Mouse (Mus musculus) heart, embryonic 14.5 days (tissue): ENCODE data around the gene Sptbn4. TPM values are rescaled to one million over a fixed set of nuclear protein-coding genes. Genes with fewer than 3 reads are reported as not detected.
A peak's percentile ranks its signal among the peaks of the same experiment; 100 is the strongest.

Experiments used
- ATAC-seq: fragments of 200-750 bp; cut with Nextera tagmentation; 2 replicates; pipeline ENCODE4 v1.8.0; 2017; ENCODE audit warnings: low read depth, moderate TSS enrichment; ENCODE audit not compliant: insufficient number of reproducible peaks, insufficient read depth, low FRiP score
- H3K27ac ChIP-seq, 2 experiments: fragments of 200-500 bp in 1 of 2; fragments of 300-500 bp in 1 of 2; sonication (generic) in 1 of 2; replicated peaks in 1 of 2; 2 replicates each; pipeline ENCODE4 v1.5.1; 2012 to 2014; ENCODE audit warnings: low read depth in 2 of 2, low read length in 2 of 2, control low read depth in 1 of 2, mild to moderate bottlenecking in 1 of 2, mixed read lengths in 1 of 2; ENCODE audit not compliant: control insufficient read depth in 1 of 2, insufficient read depth in 1 of 2
- H3K27me3 ChIP-seq: fragments of 300-500 bp; sonication (generic); 2 replicates; pipeline ENCODE4 v1.6.1; 2014; ENCODE audit warnings: mild to moderate bottlenecking, low read length, control low read depth; ENCODE audit not compliant: control insufficient read depth, insufficient read depth
- H3K36me3 ChIP-seq: fragments of 300-500 bp; sonication (generic); 2 replicates; pipeline ENCODE4 v1.6.1; 2014; ENCODE audit warnings: mild to moderate bottlenecking, control low read depth, low read length, mixed read lengths; ENCODE audit not compliant: control insufficient read depth, insufficient read depth
- H3K4me1 ChIP-seq, 2 experiments: fragments of 200-500 bp in 1 of 2; fragments of 300-500 bp in 1 of 2; sonication (generic) in 1 of 2; 2 replicates each; pipeline ENCODE4 v1.6.1; 2012 to 2014; ENCODE audit warnings: low read length in 2 of 2, control low read depth in 1 of 2, mixed read lengths in 1 of 2; ENCODE audit not compliant: control insufficient read depth in 2 of 2, insufficient read depth in 2 of 2
- H3K4me2 ChIP-seq: fragments of 300-500 bp; sonication (generic); 2 replicates; pipeline ENCODE4 v1.6.1; 2014; ENCODE audit warnings: mild to moderate bottlenecking, low read length
- H3K4me3 ChIP-seq, 2 experiments: fragments of 200-500 bp in 1 of 2; fragments of 300-500 bp in 1 of 2; sonication (generic) in 1 of 2; 2 replicates each; pipeline ENCODE4 v1.5.1; 2012 to 2014; ENCODE audit warnings: low read length in 2 of 2, mild to moderate bottlenecking in 2 of 2, control low read depth in 1 of 2, low read depth in 1 of 2, moderate library complexity in 1 of 2; ENCODE audit not compliant: control insufficient read depth in 1 of 2, insufficient read depth in 1 of 2
- H3K9ac ChIP-seq: fragments of 300-500 bp; sonication (generic); 2 replicates; pipeline ENCODE4 v1.6.1; 2014; ENCODE audit warnings: mild to moderate bottlenecking, low read length
- H3K9me3 ChIP-seq: fragments of 300-500 bp; sonication (generic); 2 replicates; pipeline ENCODE4 v1.6.1; 2016; ENCODE audit warnings: low read length, control low read depth; ENCODE audit not compliant: control insufficient read depth
- WGBS: fragments of 180-500 bp; shearing (Covaris S2); extraction: QIAGEN DNeasy Blood & Tissue Kit; methylation state at CpG from one replicate; pipeline ENCODE4 v1.1.7; 2014; 5-methylcytosine and 5-hydroxymethylcytosine counted together
- polyA plus RNA-seq: library from polyadenylated mRNA; unstranded; fragments of >200 nt; fragmentation: Nextera tagmentation; extraction: Ambion mirVana; gene quantifications from 2 replicates; pipeline ENCODE4 v1.2.1, GENCODE M21; 2014

Gene Sptbn4
- polyA plus RNA-seq, 1 experiment from 2014 or later: 0.15 TPM

- Histone ChIP-seq H3K27ac (no peak overlapping the region), H3K4me1 (peaks cover 0 to 3% of the 10 kb centered on the region in 2 experiments; a peak in 1 of 4 replicates), H3K4me3 (no peak overlapping the region), H3K4me2 (no peak overlapping the region), H3K9me3 (peaks cover 6% of the 10 kb centered on the region; the same call in 1 of the 2 replicates), H3K36me3 (no peaks in the 10 kb centered on the region), H3K27me3 (no peaks in the 10 kb centered on the region; the same call in 1 of the 2 replicates), H3K9ac (no peak overlapping the region)
- ATAC-seq: no peak
- 60% methylated on average over 11 of the region's 11 CpGs for WGBS
Measured at GRCm38 (mm10) chr7:27428002-27428401, 19.5 kb downstream of the Sptbn4 start.

DNA sequence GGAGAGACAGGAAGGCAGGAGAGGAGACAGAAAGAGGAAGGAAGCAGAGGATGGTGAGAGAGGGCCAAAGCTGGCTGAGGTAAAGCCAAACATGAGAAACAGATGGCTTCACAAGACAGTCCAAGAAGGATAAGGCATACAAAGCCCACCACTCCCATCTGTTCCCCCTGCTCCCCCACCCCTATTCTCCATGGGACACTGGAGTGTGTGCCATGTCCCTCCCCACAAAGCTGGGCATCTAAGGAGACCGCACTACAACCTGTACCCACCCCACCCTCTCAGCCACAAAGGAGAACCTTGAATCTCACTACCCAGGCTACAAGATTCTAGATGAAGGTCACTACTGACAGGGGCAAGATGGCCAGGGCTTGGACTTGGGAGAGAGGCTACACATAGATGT, 20.1 kb downstream of the Sptbn4 start:
- Histone ChIP-seq H3K27ac (no peak overlapping the region), H3K4me3 (no peak overlapping the region), H3K4me1 (peaks cover 0 to 3% of the 10 kb centered on the region in 2 experiments; a peak in 1 of 4 replicates), H3K4me2 (no peak overlapping the region), H3K27me3 (no peaks in the 10 kb centered on the region), H3K9me3 (peaks cover 6% of the 10 kb centered on the region; the same call in 1 of the 2 replicates), H3K36me3 (no peaks in the 10 kb centered on the region), H3K9ac (no peak overlapping the region)
- whole genome bisulfite sequencing: 88% methylated on average over 1 of the region's 1 CpGs
- no peak for ATAC-seq

DNA sequence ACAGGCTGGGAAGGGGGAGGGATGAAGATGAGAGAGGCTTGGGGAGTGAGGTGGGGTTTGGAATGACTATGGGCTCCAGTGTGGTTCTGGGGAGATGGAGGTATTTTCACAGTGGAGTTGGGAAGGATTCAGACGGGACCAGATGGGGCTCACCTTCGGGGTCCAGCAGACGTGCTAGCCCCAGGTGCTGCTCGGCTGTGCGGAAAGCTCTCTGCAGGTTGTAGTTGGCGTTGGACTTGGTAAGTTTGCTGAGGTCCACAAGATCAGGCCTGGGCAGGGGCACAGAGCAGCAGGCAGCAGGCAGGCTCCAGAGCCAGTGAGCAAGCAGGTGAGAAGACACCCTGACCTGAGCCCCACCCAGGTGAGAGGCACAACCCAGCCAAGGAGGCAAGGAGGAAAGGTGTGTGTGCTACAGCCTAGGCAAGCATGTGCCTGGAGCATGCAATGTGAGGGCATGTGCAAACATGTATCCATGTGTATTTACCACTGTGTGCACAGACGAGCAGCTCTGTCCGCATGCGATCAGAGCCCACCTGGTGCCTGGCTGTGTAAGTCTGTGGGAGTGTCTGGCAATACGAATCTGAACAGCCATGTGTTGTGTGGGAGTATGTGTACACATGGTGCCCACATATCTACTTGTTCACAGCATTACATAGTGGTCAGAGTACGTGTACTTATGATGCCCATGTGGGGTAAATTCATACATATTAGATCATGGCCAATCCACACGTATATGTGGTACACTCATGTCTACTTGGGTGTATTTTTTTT, 23.7 kb downstream of the Sptbn4 start:
- Histone ChIP-seq H3K9ac (no peak overlapping the region), H3K4me2 (no peak overlapping the region), H3K4me3 (no peak overlapping the region), H3K27me3 (no peaks in the 10 kb centered on the region), H3K4me1 (no peaks in the 10 kb centered on the region), H3K36me3 (no peaks in the 10 kb centered on the region), H3K27ac (no peak overlapping the region), H3K9me3 (no peaks in the 10 kb centered on the region)
- no peak for ATAC-seq
- 81% methylated on average over 12 of the region's 12 CpGs for WGBS

- Histone ChIP-seq H3K27ac (no peak overlapping the region), H3K4me2 (no peak overlapping the region), H3K9ac (no peak overlapping the region), H3K4me3 (no peak overlapping the region), H3K36me3 (no peaks in the 10 kb centered on the region), H3K9me3 (no peaks in the 10 kb centered on the region), H3K27me3 (0 out of 2 replicates have a peak, but pooled peaks cover 4% of the 10 kb centered on the region), H3K4me1 (no peaks in the 10 kb centered on the region)
- ATAC-seq: no peak
- WGBS: 73% methylated on average over 3 of the region's 3 CpGs
Measured at GRCm38 (mm10) chr7:27419101-27419500, 28.4 kb downstream of the Sptbn4 start.

- no peaks in the 10 kb centered on the region for H3K4me1 ChIP-seq
- no peak for ATAC-seq
- 63% methylated on average over 2 of the region's 2 CpGs for WGBS
- no peaks in the 10 kb centered on the region for H3K36me3 ChIP-seq
- no peak overlapping the region for H3K4me2 ChIP-seq
- H3K9me3 ChIP-seq: no peaks in the 10 kb centered on the region
- no peak overlapping the region for H3K27ac ChIP-seq
- no peak overlapping the region for H3K4me3 ChIP-seq
- H3K9ac ChIP-seq: no peak overlapping the region
- H3K27me3 ChIP-seq: 0 out of 2 replicates have a peak, but pooled peaks cover 4% of the 10 kb centered on the region
Measured at GRCm38 (mm10) chr7:27417151-27417550, 30.3 kb downstream of the Sptbn4 start.

- H3K4me3 ChIP-seq: peak overlapping the region; percentile 34 to 51
- H3K9me3 ChIP-seq: peaks cover 4% of the 10 kb centered on the region
- H3K27ac ChIP-seq: no peak overlapping the region
- no peaks in the 10 kb centered on the region for H3K36me3 ChIP-seq
- peaks cover 62% of the 10 kb centered on the region for H3K27me3 ChIP-seq
- H3K4me1 ChIP-seq: peaks cover 2 to 7% of the 10 kb centered on the region in 2 experiments; a peak in 2 of 4 replicates
- H3K9ac ChIP-seq: peak overlapping the region; percentile 25; the same call in 1 of the 2 replicates
- peak overlapping the region; percentile 84 for H3K4me2 ChIP-seq
- 0 out of 2 replicates have a peak, but pooled peaks have one; percentile 48 for ATAC-seq
- under 1% methylated on average over 81 of the region's 96 CpGs for WGBS
Measured at GRCm38 (mm10) chr7:27408379-27409176, 38.9 kb downstream of the Sptbn4 start.

GRCm38 (mm10) chr7:27407816-27408215, 39.7 kb downstream of the Sptbn4 start:
- H3K4me2 ChIP-seq: peak overlapping the region; percentile 84

More at GRCm38 (mm10) chr7:27407816-27408215, 39.7 kb downstream of the Sptbn4 start:
- peak overlapping the region; percentile 25; the same call in 1 of the 2 replicates for H3K9ac ChIP-seq
- 54% methylated on average over 8 of the region's 8 CpGs for WGBS
- H3K4me1 ChIP-seq: peaks cover 2 to 7% of the 10 kb centered on the region in 2 experiments; a peak in 2 of 4 replicates
- 0 out of 4 replicates have a peak overlapping the region, but pooled peaks of 1 of the 2 experiments have one; percentile 51 for H3K4me3 ChIP-seq
- peaks cover 70% of the 10 kb centered on the region for H3K27me3 ChIP-seq
- H3K27ac ChIP-seq: no peak overlapping the region
- H3K9me3 ChIP-seq: peaks cover 11% of the 10 kb centered on the region
- ATAC-seq: peak; percentile 12; the same call in 1 of the 2 replicates
- no peaks in the 10 kb centered on the region for H3K36me3 ChIP-seq
